Mouse (Mus musculus): ENCODE data around the gene Gmds. TPM values are rescaled to one million over a fixed set of nuclear protein-coding genes. Genes with fewer than 3 reads are reported as not detected.

The Gmds gene
- polyA plus RNA-seq, 1 experiment from 2014 or later = 133 TPM

GRCm38 (mm10) chr13:31806890-31807735 is 531.4 kb downstream of the Gmds start:
- peaks cover 97% of the 10 kb centered on the region for H3K27me3 ChIP-seq (replicated peaks; ENCODE audit: control insufficient read depth, insufficient read depth, low read length)
- peak overlapping the region; percentile 51 for H3K4me3 ChIP-seq (ENCODE audit: low read depth, low read length)
- peaks cover 7% of the 10 kb centered on the region for H3K4me1 ChIP-seq (replicated peaks; ENCODE audit: control insufficient read depth, insufficient read depth, low read length)
- peak; percentile 37 for ATAC-seq (replicated peaks; ENCODE audit: low FRiP score, low TSS enrichment, low read depth)
- WGBS = under 1% methylated on average over 94 of the region's 101 CpGs
- H3K36me3 ChIP-seq (ENCODE audit: control insufficient read depth, insufficient read depth, low read length) = no peaks in the 10 kb centered on the region
- H3K9ac ChIP-seq (ENCODE audit: low read length) = peak overlapping the region; percentile 49
- peak; percentile 82 for DNase-seq (ENCODE audit: low spot score)
- H3K27ac ChIP-seq (ENCODE audit: low read depth) = peak overlapping the region; percentile 22; the same call in 1 of the 2 replicates
- H3K9me3 ChIP-seq (ENCODE audit: control insufficient read depth, low read length) = no peaks in the 10 kb centered on the region
- H3K4me2 ChIP-seq (ENCODE audit: low read length) = peak overlapping the region; percentile 94

- peaks cover 97% of the 10 kb centered on the region for H3K27me3 ChIP-seq (replicated peaks; ENCODE audit: control insufficient read depth, insufficient read depth, low read length)
- ATAC-seq (replicated peaks; ENCODE audit: low FRiP score, low TSS enrichment, low read depth) (peak; percentile 81), DNase-seq (ENCODE audit: low spot score) (peak; percentile 89)
- peak within 1 kb of the TSS; percentile 22; the same call in 1 of the 2 replicates for H3K27ac ChIP-seq (ENCODE audit: low read depth)
- H3K36me3 ChIP-seq (ENCODE audit: control insufficient read depth, insufficient read depth, low read length) = no peaks in the 10 kb centered on the region
- peak within 1 kb of the TSS; percentile 51 for H3K4me3 ChIP-seq (ENCODE audit: low read depth, low read length)
- under 1% methylated on average over 40 of the region's 40 CpGs for WGBS
- no peaks in the 10 kb centered on the region for H3K9me3 ChIP-seq (ENCODE audit: control insufficient read depth, low read length)
- H3K9ac ChIP-seq (ENCODE audit: low read length) = peak within 1 kb of the TSS; percentile 49
- peak within 1 kb of the TSS; percentile 94 for H3K4me2 ChIP-seq (ENCODE audit: low read length)
- H3K4me1 ChIP-seq (replicated peaks; ENCODE audit: control insufficient read depth, insufficient read depth, low read length) = peaks cover 11% of the 10 kb centered on the region
Observed at GRCm38 (mm10) chr13:31806428-31806832, 532.1 kb downstream of the Gmds start, which contains the start of gene Foxc1. Gene Foxc1 (plus strand): TSS chr13:31806633.

GRCm38 (mm10) chr13:31805831-31806427 is 532.6 kb downstream of the Gmds start:
- 3% methylated on average over 34 of the region's 34 CpGs for WGBS
- Histone ChIP-seq H3K9ac (ENCODE audit: low read length) (no peak overlapping the region), H3K4me2 (ENCODE audit: low read length) (peak overlapping the region; percentile 94), H3K9me3 (ENCODE audit: control insufficient read depth, low read length) (no peaks in the 10 kb centered on the region), H3K4me1 (replicated peaks; ENCODE audit: control insufficient read depth, insufficient read depth, low read length) (peaks cover 15% of the 10 kb centered on the region), H3K4me3 (ENCODE audit: low read depth, low read length) (peak overlapping the region; percentile 51), H3K27me3 (replicated peaks; ENCODE audit: control insufficient read depth, insufficient read depth, low read length) (peaks cover 97% of the 10 kb centered on the region), H3K36me3 (ENCODE audit: control insufficient read depth, insufficient read depth, low read length) (no peaks in the 10 kb centered on the region), H3K27ac (ENCODE audit: low read depth) (no peak overlapping the region)
- DNase-seq (ENCODE audit: low spot score) (peak; percentile 79), ATAC-seq (replicated peaks; ENCODE audit: low FRiP score, low TSS enrichment, low read depth) (peak; percentile 49; the same call in 1 of the 2 replicates)

- Histone ChIP-seq H3K36me3 (ENCODE audit: control insufficient read depth, insufficient read depth, low read length) (no peaks in the 10 kb centered on the region), H3K4me3 (ENCODE audit: low read depth, low read length) (no peak overlapping the region), H3K4me2 (ENCODE audit: low read length) (no peak overlapping the region), H3K27ac (ENCODE audit: low read depth) (no peak overlapping the region), H3K4me1 (replicated peaks; ENCODE audit: control insufficient read depth, insufficient read depth, low read length) (peaks cover 21% of the 10 kb centered on the region), H3K9me3 (ENCODE audit: control insufficient read depth, low read length) (no peaks in the 10 kb centered on the region), H3K27me3 (replicated peaks; ENCODE audit: control insufficient read depth, insufficient read depth, low read length) (peaks cover 99% of the 10 kb centered on the region), H3K9ac (ENCODE audit: low read length) (no peak overlapping the region)
- 6% methylated on average over 7 of the region's 7 CpGs for WGBS
- DNase-seq (ENCODE audit: low spot score) (no peak), ATAC-seq (replicated peaks; ENCODE audit: low FRiP score, low TSS enrichment, low read depth) (no peak)
Observed at GRCm38 (mm10) chr13:31804571-31804970, 534.0 kb downstream of the Gmds start.

GRCm38 (mm10) chr13:31803166-31804093 is 535.1 kb downstream of the Gmds start:
- DNase-seq (ENCODE audit: low spot score) (peak; percentile 67), ATAC-seq (replicated peaks; ENCODE audit: low FRiP score, low TSS enrichment, low read depth) (no peak)
- Histone ChIP-seq H3K4me3 (ENCODE audit: low read depth, low read length) (no peak overlapping the region), H3K27me3 (replicated peaks; ENCODE audit: control insufficient read depth, insufficient read depth, low read length) (peaks cover 100% of the 10 kb centered on the region), H3K9ac (ENCODE audit: low read length) (no peak overlapping the region), H3K36me3 (ENCODE audit: control insufficient read depth, insufficient read depth, low read length) (no peaks in the 10 kb centered on the region), H3K4me2 (ENCODE audit: low read length) (no peak overlapping the region), H3K27ac (ENCODE audit: low read depth) (no peak overlapping the region), H3K4me1 (replicated peaks; ENCODE audit: control insufficient read depth, insufficient read depth, low read length) (peaks cover 19% of the 10 kb centered on the region), H3K9me3 (ENCODE audit: control insufficient read depth, low read length) (no peaks in the 10 kb centered on the region)
- WGBS = under 1% methylated on average over 31 of the region's 31 CpGs

GRCm38 (mm10) chr13:31802447-31802846 is 536.1 kb downstream of the Gmds start:
- Histone ChIP-seq H3K4me3 (ENCODE audit: low read depth, low read length) (no peak overlapping the region), H3K27ac (ENCODE audit: low read depth) (no peak overlapping the region), H3K27me3 (replicated peaks; ENCODE audit: control insufficient read depth, insufficient read depth, low read length) (peaks cover 99% of the 10 kb centered on the region), H3K4me2 (ENCODE audit: low read length) (no peak overlapping the region), H3K9ac (ENCODE audit: low read length) (no peak overlapping the region), H3K9me3 (ENCODE audit: control insufficient read depth, low read length) (no peaks in the 10 kb centered on the region), H3K36me3 (ENCODE audit: control insufficient read depth, insufficient read depth, low read length) (no peaks in the 10 kb centered on the region), H3K4me1 (replicated peaks; ENCODE audit: control insufficient read depth, insufficient read depth, low read length) (0 out of 2 replicates have a peak, but pooled peaks cover 16% of the 10 kb centered on the region)
- 7% methylated on average over 5 of the region's 5 CpGs for WGBS
- peak; percentile 65 for DNase-seq (ENCODE audit: low spot score)
- ATAC-seq (replicated peaks; ENCODE audit: low FRiP score, low TSS enrichment, low read depth) = no peak

GRCm38 (mm10) chr13:31801703-31802305 is 536.7 kb downstream of the Gmds start:
- no peak for ATAC-seq (replicated peaks; ENCODE audit: low FRiP score, low TSS enrichment, low read depth)
- Histone ChIP-seq H3K36me3 (ENCODE audit: control insufficient read depth, insufficient read depth, low read length) (no peaks in the 10 kb centered on the region), H3K4me3 (ENCODE audit: low read depth, low read length) (0 out of 2 replicates have a peak overlapping the region, but pooled peaks have one; percentile 30), H3K9me3 (ENCODE audit: control insufficient read depth, low read length) (no peaks in the 10 kb centered on the region), H3K27ac (ENCODE audit: low read depth) (no peak overlapping the region), H3K4me1 (replicated peaks; ENCODE audit: control insufficient read depth, insufficient read depth, low read length) (0 out of 2 replicates have a peak, but pooled peaks cover 18% of the 10 kb centered on the region), H3K27me3 (replicated peaks; ENCODE audit: control insufficient read depth, insufficient read depth, low read length) (peaks cover 93% of the 10 kb centered on the region), H3K4me2 (ENCODE audit: low read length) (peak overlapping the region; percentile 48), H3K9ac (ENCODE audit: low read length) (no peak overlapping the region)
- DNase-seq (ENCODE audit: low spot score) = no peak
- 3% methylated on average over 24 of the region's 25 CpGs for WGBS
